Mouse (Mus musculus) stomach, embryonic 16.5 days (tissue): ENCODE results near the gene Klhl42. TPM values are rescaled to one million over a fixed set of nuclear protein-coding genes. Genes with fewer than 3 reads are reported as not detected.

ENCODE experiments used
- ATAC-seq: fragments of 200-750 bp; cut with Nextera tagmentation; 2 replicates; pipeline ENCODE4 v1.8.0; 2017; ENCODE audit warnings: moderate number of reproducible peaks, moderate TSS enrichment; ENCODE audit not compliant: insufficient read depth, low FRiP score
- H3K27ac ChIP-seq: fragments of 300-500 bp; sonication (generic); 2 replicates; pipeline ENCODE4 v1.5.1; 2014; ENCODE audit warnings: low read length
- H3K27me3 ChIP-seq: fragments of 300-500 bp; sonication (generic); 2 replicates; pipeline ENCODE4 v1.6.1; 2014; ENCODE audit warnings: low read length, control low read depth, mixed read lengths; ENCODE audit not compliant: control insufficient read depth, insufficient read depth
- H3K36me3 ChIP-seq: fragments of 300-500 bp; sonication (generic); 2 replicates; pipeline ENCODE4 v1.6.1; 2014; ENCODE audit warnings: low read length; ENCODE audit not compliant: control insufficient read depth, insufficient read depth
- H3K4me1 ChIP-seq: fragments of 300-500 bp; sonication (generic); 2 replicates; pipeline ENCODE4 v1.6.1; 2014; ENCODE audit warnings: low read length, control low read depth, mixed read lengths; ENCODE audit not compliant: control insufficient read depth, insufficient read depth
- H3K4me2 ChIP-seq: fragments of 300-500 bp; sonication (generic); 2 replicates; pipeline ENCODE4 v1.6.1; 2014; ENCODE audit warnings: low read depth, low read length, mixed read lengths
- H3K4me3 ChIP-seq: fragments of 300-500 bp; sonication (generic); replicated peaks from 2 replicates; pipeline ENCODE4 v1.5.1; 2014; ENCODE audit warnings: mild to moderate bottlenecking, low read length
- H3K9ac ChIP-seq: fragments of 300-500 bp; sonication (generic); 2 replicates; pipeline ENCODE4 v1.6.1; 2014; ENCODE audit warnings: low read length
- H3K9me3 ChIP-seq: fragments of 300-500 bp; sonication (generic); replicated peaks from 2 replicates; pipeline ENCODE4 v1.6.1; 2016; ENCODE audit warnings: low read length, control low read depth; ENCODE audit not compliant: control insufficient read depth
- WGBS: fragments of 180-500 bp; shearing (Covaris S2); extraction: QIAGEN DNeasy Blood & Tissue Kit; methylation state at CpG from one replicate; pipeline ENCODE4 v1.1.7; 2014; 5-methylcytosine and 5-hydroxymethylcytosine counted together
- polyA plus RNA-seq: library from polyadenylated mRNA; unstranded; fragments of >200 nt; fragmentation: Nextera tagmentation; extraction: Ambion mirVana; gene quantifications from 2 replicates; pipeline ENCODE4 v1.2.1, GENCODE M21; 2015

Gene Klhl42
- polyA plus RNA-seq, 1 experiment from 2014 or later = 7.9 TPM

DNA sequence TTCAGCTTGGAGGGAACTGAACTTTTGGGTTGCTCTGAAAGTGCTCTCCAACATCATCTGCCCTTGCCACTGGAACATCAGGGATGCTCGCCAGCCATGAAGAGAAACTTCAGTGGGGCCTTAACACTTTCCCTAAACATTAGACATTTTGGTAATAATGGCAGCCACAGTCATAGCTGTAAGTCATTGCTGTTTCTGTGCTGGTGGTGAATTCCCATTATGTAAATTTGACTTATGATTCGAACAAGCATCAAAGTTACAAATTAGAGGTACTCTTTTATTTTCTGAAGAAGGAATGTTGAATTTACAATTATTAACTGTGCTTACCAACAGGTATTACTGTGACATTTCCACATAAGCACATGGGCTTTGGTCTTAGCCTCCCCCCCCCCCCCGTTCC, 27.0 kb downstream of the Klhl42 start:
- no peaks in the 10 kb centered on the region for H3K4me1 ChIP-seq
- no peak for ATAC-seq
- H3K9ac ChIP-seq = no peak overlapping the region
- no peaks in the 10 kb centered on the region for H3K36me3 ChIP-seq
- no peak overlapping the region for H3K4me2 ChIP-seq
- no peaks in the 10 kb centered on the region for H3K9me3 ChIP-seq
- H3K27ac ChIP-seq = no peak overlapping the region
- H3K27me3 ChIP-seq = no peaks in the 10 kb centered on the region
- H3K4me3 ChIP-seq = no peak overlapping the region
- 77% methylated on average over 3 of the region's 3 CpGs for WGBS

DNA sequence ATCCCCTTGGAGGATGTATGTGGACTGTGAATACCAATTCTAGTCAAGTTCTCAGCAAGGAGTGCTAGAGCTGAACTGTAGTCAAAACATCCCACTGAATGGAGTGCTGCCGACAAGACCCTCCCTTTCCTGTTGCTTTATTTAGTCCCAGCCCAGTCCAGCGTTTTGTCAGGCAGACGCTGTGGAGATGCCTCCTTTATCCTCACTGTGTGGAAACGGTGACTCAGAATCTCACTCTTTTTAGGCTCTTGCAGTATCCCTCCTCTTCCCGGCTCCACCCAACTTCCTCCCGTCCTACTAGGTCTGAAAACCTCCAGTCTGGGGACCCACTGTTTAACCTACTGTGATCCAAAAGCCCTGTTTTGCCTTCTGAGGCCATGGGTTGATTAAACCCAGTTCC, 30.1 kb downstream of the Klhl42 start:
- Histone ChIP-seq H3K9me3 (no peaks in the 10 kb centered on the region), H3K4me2 (no peak overlapping the region), H3K4me1 (no peaks in the 10 kb centered on the region), H3K9ac (no peak overlapping the region), H3K4me3 (no peak overlapping the region), H3K27me3 (no peaks in the 10 kb centered on the region), H3K36me3 (no peaks in the 10 kb centered on the region), H3K27ac (no peak overlapping the region)
- no peak for ATAC-seq
- WGBS = 43% methylated on average over 6 of the region's 6 CpGs

DNA sequence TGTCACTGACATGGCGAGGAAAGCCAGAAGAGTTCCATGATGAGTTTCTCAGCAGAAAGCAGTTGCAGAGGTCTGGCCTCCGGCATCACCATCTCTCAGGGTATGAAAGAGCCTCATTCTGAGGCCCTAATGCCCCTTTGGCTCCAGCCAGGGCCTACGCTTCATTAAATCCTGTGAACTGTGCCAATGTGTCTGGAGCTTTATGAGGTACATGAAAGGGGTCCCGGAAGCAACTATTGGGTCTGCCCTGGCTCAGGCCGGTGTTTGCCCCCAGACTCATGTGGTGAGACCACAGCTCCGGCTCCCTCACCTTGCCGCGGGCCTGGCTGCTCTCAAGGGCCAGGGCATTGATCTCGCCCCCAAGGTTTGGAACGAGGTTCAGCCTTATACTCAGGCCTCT, 36.1 kb downstream of the Klhl42 start:
- Histone ChIP-seq H3K9me3 (no peaks in the 10 kb centered on the region), H3K36me3 (no peaks in the 10 kb centered on the region), H3K4me3 (no peak overlapping the region), H3K27ac (no peak overlapping the region), H3K9ac (no peak overlapping the region), H3K4me1 (no peaks in the 10 kb centered on the region), H3K27me3 (no peaks in the 10 kb centered on the region), H3K4me2 (no peak overlapping the region)
- WGBS = 89% methylated on average over 10 of the region's 10 CpGs
- ATAC-seq = no peak

- 72% methylated on average over 3 of the region's 3 CpGs for WGBS
- H3K36me3 ChIP-seq = no peaks in the 10 kb centered on the region
- H3K4me3 ChIP-seq = no peak overlapping the region
- ATAC-seq = no peak
- no peaks in the 10 kb centered on the region for H3K9me3 ChIP-seq
- H3K9ac ChIP-seq = no peak overlapping the region
- no peaks in the 10 kb centered on the region for H3K4me1 ChIP-seq
- no peak overlapping the region for H3K27ac ChIP-seq
- H3K27me3 ChIP-seq = no peaks in the 10 kb centered on the region
- H3K4me2 ChIP-seq = no peak overlapping the region
Observed at GRCm38 (mm10) chr6:147138260-147138659, 47.1 kb downstream of the Klhl42 start.

DNA sequence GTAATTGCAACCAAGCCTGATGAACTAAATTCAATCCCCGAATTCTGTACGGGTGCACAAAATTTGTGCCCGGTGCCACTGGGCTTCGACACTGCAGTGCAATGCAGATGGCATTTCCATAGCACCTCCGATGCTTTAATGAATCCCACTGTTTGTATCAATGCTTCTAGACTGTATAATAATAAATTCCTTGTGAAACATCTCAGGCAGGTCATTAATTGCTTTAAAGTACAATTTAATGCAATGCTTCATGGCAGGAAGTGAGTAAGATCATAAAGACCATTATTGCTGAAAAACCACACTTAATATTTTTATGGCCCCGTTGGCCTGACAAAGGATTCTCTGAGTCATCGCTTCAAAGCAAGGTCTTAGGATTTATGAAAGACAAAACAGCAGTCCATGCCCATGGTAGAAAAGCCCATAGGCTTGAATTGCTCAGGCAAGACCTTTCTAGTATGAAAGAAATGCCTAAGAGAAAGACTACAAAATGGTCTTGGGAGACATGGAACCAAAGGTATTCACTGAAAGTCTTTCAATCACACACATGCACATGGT, 49.5 kb downstream of the Klhl42 start:
- H3K4me3 ChIP-seq = no peak overlapping the region
- no peak overlapping the region for H3K4me2 ChIP-seq
- no peak for ATAC-seq
- no peaks in the 10 kb centered on the region for H3K27me3 ChIP-seq
- no peaks in the 10 kb centered on the region for H3K4me1 ChIP-seq
- no peak overlapping the region for H3K27ac ChIP-seq
- no peaks in the 10 kb centered on the region for H3K9me3 ChIP-seq
- H3K36me3 ChIP-seq = no peaks in the 10 kb centered on the region
- H3K9ac ChIP-seq = no peak overlapping the region
- WGBS = 91% methylated on average over 7 of the region's 7 CpGs

DNA sequence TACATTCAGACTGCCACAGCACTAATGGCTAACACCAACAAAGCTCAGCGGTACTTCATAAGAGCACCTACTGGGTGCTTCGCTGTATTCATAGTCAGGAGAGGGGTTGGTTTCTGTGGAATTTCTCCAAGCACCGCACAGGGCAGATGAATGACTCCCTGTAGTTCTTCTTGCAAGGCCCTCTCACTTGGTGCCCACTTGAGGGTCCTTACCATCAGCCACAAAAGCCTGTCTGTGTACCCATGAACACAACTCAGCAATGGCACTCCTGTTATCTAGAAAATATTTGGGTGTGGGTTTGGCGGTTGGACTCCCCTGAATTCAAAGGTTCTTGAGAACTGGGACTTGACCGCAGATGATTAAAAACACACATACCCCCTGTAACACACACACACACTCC, 53.5 kb downstream of the Klhl42 start:
- Histone ChIP-seq H3K27me3 (no peaks in the 10 kb centered on the region), H3K27ac (no peak overlapping the region), H3K9me3 (no peaks in the 10 kb centered on the region), H3K4me1 (no peaks in the 10 kb centered on the region), H3K4me3 (no peak overlapping the region), H3K9ac (no peak overlapping the region), H3K4me2 (no peak overlapping the region), H3K36me3 (no peaks in the 10 kb centered on the region)
- no peak for ATAC-seq
- 88% methylated on average over 5 of the region's 5 CpGs for WGBS

- H3K36me3 ChIP-seq = no peaks in the 10 kb centered on the region
- H3K27ac ChIP-seq = no peak overlapping the region
- no peak overlapping the region for H3K4me2 ChIP-seq
- H3K9ac ChIP-seq = no peak overlapping the region
- WGBS = 28% methylated on average over 2 of the region's 2 CpGs
- no peaks in the 10 kb centered on the region for H3K27me3 ChIP-seq
- no peak overlapping the region for H3K4me3 ChIP-seq
- no peaks in the 10 kb centered on the region for H3K4me1 ChIP-seq
- H3K9me3 ChIP-seq = no peaks in the 10 kb centered on the region
- peak; percentile 86 for ATAC-seq
Observed at GRCm38 (mm10) chr6:147145277-147145676, 54.1 kb downstream of the Klhl42 start.

DNA sequence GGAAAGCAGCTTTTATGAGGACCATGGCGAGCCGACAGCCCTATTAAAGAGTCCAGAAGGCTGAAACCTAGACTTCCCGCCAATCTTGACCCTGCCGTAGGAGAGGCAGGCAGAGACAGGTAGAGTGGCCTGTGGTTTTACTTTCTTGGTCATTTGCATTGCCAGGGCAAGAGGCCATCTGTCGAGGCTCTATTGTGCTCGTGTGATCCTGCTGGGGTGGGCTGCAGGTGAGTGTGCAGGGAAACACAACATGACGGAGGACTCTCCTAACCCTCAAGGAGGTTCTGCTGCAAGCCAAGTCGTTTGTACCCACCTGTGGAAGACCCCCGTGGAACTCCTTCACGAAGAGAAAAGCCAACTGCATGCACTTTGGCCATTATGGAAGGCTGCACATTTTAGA, 54.6 kb downstream of the Klhl42 start:
- no peaks in the 10 kb centered on the region for H3K4me1 ChIP-seq
- H3K9ac ChIP-seq = no peak overlapping the region
- no peaks in the 10 kb centered on the region for H3K9me3 ChIP-seq
- no peaks in the 10 kb centered on the region for H3K36me3 ChIP-seq
- no peak overlapping the region for H3K4me3 ChIP-seq
- no peaks in the 10 kb centered on the region for H3K27me3 ChIP-seq
- WGBS = 61% methylated on average over 10 of the region's 10 CpGs
- no peak overlapping the region for H3K27ac ChIP-seq
- no peak for ATAC-seq
- no peak overlapping the region for H3K4me2 ChIP-seq

DNA sequence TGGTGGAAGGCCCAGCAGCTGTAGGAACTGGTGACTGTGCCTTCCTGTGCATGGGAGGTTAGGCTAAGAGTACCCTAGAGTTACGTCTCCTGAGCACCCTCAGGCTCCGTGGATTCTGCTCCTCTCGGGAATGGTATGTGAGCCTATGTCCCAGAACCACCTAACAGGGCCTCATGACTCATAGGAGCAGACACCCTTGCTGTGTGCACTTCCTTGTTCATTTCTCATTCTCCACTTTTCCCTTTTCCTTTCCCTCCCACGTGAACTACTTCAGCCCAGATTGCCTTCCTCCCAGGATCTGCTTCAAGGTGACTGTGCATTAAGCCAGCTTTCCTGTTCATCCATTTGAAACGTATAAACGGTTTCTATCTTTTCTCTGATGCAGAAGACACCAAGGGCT, 59.9 kb downstream of the Klhl42 start:
- Histone ChIP-seq H3K9me3 (no peaks in the 10 kb centered on the region), H3K4me2 (no peak overlapping the region), H3K4me3 (no peak overlapping the region), H3K27ac (no peak overlapping the region), H3K9ac (no peak overlapping the region), H3K36me3 (no peaks in the 10 kb centered on the region), H3K27me3 (no peaks in the 10 kb centered on the region), H3K4me1 (no peaks in the 10 kb centered on the region)
- 64% methylated on average over 6 of the region's 6 CpGs for WGBS
- no peak for ATAC-seq

- Histone ChIP-seq H3K4me3 (no peak overlapping the region), H3K4me2 (no peak overlapping the region), H3K4me1 (no peaks in the 10 kb centered on the region), H3K9ac (no peak overlapping the region), H3K9me3 (no peaks in the 10 kb centered on the region), H3K27ac (no peak overlapping the region), H3K36me3 (no peaks in the 10 kb centered on the region), H3K27me3 (no peaks in the 10 kb centered on the region)
- no peak for ATAC-seq
Observed at GRCm38 (mm10) chr6:147151839-147152238, 60.7 kb downstream of the Klhl42 start.
